Mouse (Mus musculus) CH12.LX (cell line): Measurements from ENCODE around the gene Ryr3. TPM values are rescaled to one million over a fixed set of nuclear protein-coding genes. Genes with fewer than 3 reads are reported as not detected.

Experiments used
- DNase-seq: peaks from one replicate; pipeline ENCODE4 v3.0.0-alpha.2; 2013; ENCODE audit errors: extremely low read depth
- H3K27ac ChIP-seq: 2 replicates; pipeline ENCODE4 v1.5.1; 2012; ENCODE audit warnings: low read depth, mild to moderate bottlenecking, control low read depth, moderate library complexity; ENCODE audit not compliant: insufficient read depth
- H3K27me3 ChIP-seq: replicated peaks from 2 replicates; pipeline ENCODE3; 2012; ENCODE audit warnings: inconsistent platforms
- H3K36me3 ChIP-seq, 2 experiments: replicated peaks in 1 of 2; 2 replicates each; pipeline versions ENCODE3 to v1.6.1; 2012; ENCODE audit warnings: inconsistent platforms in 1 of 2, low read length in 1 of 2, mild to moderate bottlenecking in 1 of 2, mixed read lengths in 1 of 2, moderate library complexity in 1 of 2; ENCODE audit not compliant: control insufficient read depth in 1 of 2, insufficient read depth in 1 of 2
- H3K4me1 ChIP-seq, 2 experiments: 2 replicates each; pipeline ENCODE4 v1.6.1; 2012; ENCODE audit warnings: inconsistent platforms in 1 of 2, moderate library complexity in 1 of 2; ENCODE audit not compliant: insufficient read depth in 2 of 2, control insufficient read depth in 1 of 2
- H3K4me2 ChIP-seq: 2 replicates; pipeline ENCODE4 v1.6.1; 2012; ENCODE audit warnings: low read depth, mild to moderate bottlenecking, control low read depth; ENCODE audit not compliant: poor library complexity, insufficient read depth, severe bottlenecking
- H3K4me3 ChIP-seq, 3 experiments: fragments of 150-350 bp in 1 of 3; sonication (generic) in 1 of 3; replicated peaks in 1 of 3; 2 replicates each; pipeline versions ENCODE3 to v1.5.1; 2011 to 2012; ENCODE audit warnings: low read depth in 2 of 3, low read length in 2 of 3, mild to moderate bottlenecking in 2 of 3, moderate library complexity in 2 of 3, control low read depth in 1 of 3, improper control_type of control experiment in 1 of 3, inconsistent platforms in 1 of 3, mixed read lengths in 1 of 3; ENCODE audit not compliant: poor library complexity in 1 of 3
- H3K79me2 ChIP-seq: replicated peaks from 2 replicates; pipeline ENCODE4 v1.6.1; 2012; ENCODE audit warnings: mild to moderate bottlenecking, moderate library complexity; ENCODE audit not compliant: control insufficient read depth, poor library complexity, insufficient read depth, severe bottlenecking; ENCODE audit errors: extremely low read depth
- H3K9ac ChIP-seq: 2 replicates; pipeline ENCODE4 v1.6.1; 2012; ENCODE audit warnings: low read depth, mild to moderate bottlenecking, control low read depth, moderate library complexity; ENCODE audit not compliant: insufficient read depth
- H3K9me3 ChIP-seq: replicated peaks from 2 replicates; pipeline ENCODE3; 2012; ENCODE audit warnings: low read length, inconsistent platforms, mixed read lengths
- BHLHE40 ChIP-seq: IDR thresholded peaks from 2 replicates; pipeline ENCODE4 v1.6.1; 2011; ENCODE audit warnings: mild to moderate bottlenecking, low read depth, low read length, improper control_type of control experiment
- CHD2 ChIP-seq: IDR thresholded peaks from 2 replicates; pipeline ENCODE4 v1.6.1; 2011; ENCODE audit warnings: low read length, improper control_type of control experiment
- CTCF ChIP-seq, 2 experiments: IDR thresholded peaks in 1 of 2; conservative IDR thresholded peaks in 1 of 2; 2 replicates each; pipeline ENCODE4 v1.5.1; 2011 to 2012; ENCODE audit warnings: low read depth in 2 of 2, low read length in 2 of 2, improper control_type of control experiment in 1 of 2, inconsistent platforms in 1 of 2, mild to moderate bottlenecking in 1 of 2, moderate library complexity in 1 of 2
- E2F4 ChIP-seq: IDR thresholded peaks from 2 replicates; pipeline ENCODE4 v1.6.1; 2011; ENCODE audit warnings: low read depth, low read length, improper control_type of control experiment; ENCODE audit not compliant: insufficient replicate concordance
- ELF1 ChIP-seq: IDR thresholded peaks from 2 replicates; pipeline ENCODE4 v1.6.1; 2014; ENCODE audit warnings: low read depth, mild to moderate bottlenecking, inconsistent platforms, low read length, improper control_type of control experiment
- ETS1 ChIP-seq: conservative IDR thresholded peaks from 2 replicates; pipeline ENCODE4 v1.6.1; 2012; ENCODE audit warnings: low read depth, mild to moderate bottlenecking, inconsistent platforms, low read length, improper control_type of control experiment, moderate library complexity
- HCFC1 ChIP-seq: IDR thresholded peaks from 2 replicates; pipeline ENCODE4 v1.6.1; 2012; ENCODE audit warnings: low read depth, mild to moderate bottlenecking, inconsistent platforms, low read length, improper control_type of control experiment
- IRF4 ChIP-seq: IDR thresholded peaks from 2 replicates; pipeline ENCODE4 v1.6.1; 2014; ENCODE audit warnings: low read depth, mild to moderate bottlenecking, inconsistent platforms, low read length, improper control_type of control experiment
- JUND ChIP-seq: conservative IDR thresholded peaks from 2 replicates; pipeline ENCODE4 v1.6.1; 2011; ENCODE audit warnings: low read depth, low read length, improper control_type of control experiment
- KAT2A ChIP-seq: IDR thresholded peaks from 2 replicates; pipeline ENCODE4 v1.6.1; 2012; ENCODE audit warnings: low read length, improper control_type of control experiment, inconsistent platforms; ENCODE audit not compliant: insufficient replicate concordance
- MAFK ChIP-seq: IDR thresholded peaks from 2 replicates; pipeline ENCODE4 v1.6.1; 2011; ENCODE audit warnings: low read length, improper control_type of control experiment; ENCODE audit not compliant: insufficient replicate concordance
- MAX ChIP-seq: IDR thresholded peaks from 2 replicates; pipeline ENCODE4 v1.6.1; 2011; ENCODE audit warnings: low read length, improper control_type of control experiment
- MAZ ChIP-seq: IDR thresholded peaks from 2 replicates; pipeline ENCODE4 v1.6.1; 2012; ENCODE audit warnings: low read depth, mild to moderate bottlenecking, inconsistent platforms, low read length, improper control_type of control experiment, moderate library complexity
- MEF2A ChIP-seq: IDR thresholded peaks from 2 replicates; pipeline ENCODE4 v1.6.1; 2014; ENCODE audit warnings: low read depth, mild to moderate bottlenecking, inconsistent platforms, low read length, improper control_type of control experiment, borderline replicate concordance
- NRF1 ChIP-seq: IDR thresholded peaks from 2 replicates; pipeline ENCODE4 v1.6.1; 2014; ENCODE audit warnings: low read depth, mild to moderate bottlenecking, inconsistent platforms, low read length, improper control_type of control experiment, moderate library complexity
- POLR2A ChIP-seq: IDR thresholded peaks from 2 replicates; pipeline ENCODE4 v1.6.1; 2011; ENCODE audit warnings: low read depth, mild to moderate bottlenecking, improper control_type of control experiment, low read length
- RAD21 ChIP-seq: IDR thresholded peaks from 2 replicates; pipeline ENCODE4 v1.6.1; 2011; ENCODE audit warnings: low read depth, mild to moderate bottlenecking, low read length, improper control_type of control experiment, moderate library complexity
- SMC3 ChIP-seq: IDR thresholded peaks from 2 replicates; pipeline ENCODE4 v1.6.1; 2011; ENCODE audit warnings: low read depth, low read length, improper control_type of control experiment
- UBTF ChIP-seq: IDR thresholded peaks from 2 replicates; pipeline ENCODE4 v1.6.1; 2012; ENCODE audit warnings: low read depth, mild to moderate bottlenecking, inconsistent platforms, low read length, improper control_type of control experiment, moderate library complexity
- USF2 ChIP-seq: conservative IDR thresholded peaks from 2 replicates; pipeline ENCODE4 v1.6.1; 2011; ENCODE audit warnings: low read depth, low read length, improper control_type of control experiment
- ZC3H11A ChIP-seq: IDR thresholded peaks from 2 replicates; pipeline ENCODE4 v1.6.1; 2012; ENCODE audit warnings: low read depth, mild to moderate bottlenecking, inconsistent platforms, low read length, improper control_type of control experiment
- ZKSCAN1 ChIP-seq: IDR thresholded peaks from 2 replicates; pipeline ENCODE4 v1.6.1; 2012; ENCODE audit warnings: low read depth, inconsistent platforms, low read length, improper control_type of control experiment, borderline replicate concordance
- ZMIZ1 ChIP-seq: IDR thresholded peaks from 2 replicates; pipeline ENCODE4 v1.6.1; 2012; ENCODE audit warnings: low read depth, mild to moderate bottlenecking, inconsistent platforms, low read length, improper control_type of control experiment
- dilution Hi-C: fragments of 300-500 bp; cut with MboI; formaldehyde crosslinking; loops from 2 replicates; pipeline ENCODE4 v1.14.3; 2020; ENCODE audit warnings: low sequenced_read_pairs; ENCODE audit not compliant: extremely low pct_unique_long_range_greater_than_20kb, extremely low pct_ligation_motif_present
- in situ Hi-C: fragments of 300-500 bp; cut with MboI; formaldehyde crosslinking; loops from 3 replicates; pipeline ENCODE4 v1.14.3; 2019; ENCODE audit warnings: low sequenced_read_pairs, low pct_ligation_motif_present, low pct_unique_long_range_greater_than_20kb, mixed read lengths
- polyA plus RNA-seq: library from polyadenylated mRNA; unstranded; fragments of >175 nt; gene quantifications from 2 replicates; pipeline ENCODE4 v1.2.1, GENCODE M21; 2012; ENCODE audit warnings: low read depth; ENCODE audit not compliant: insufficient read length
- total RNA-seq, 2 experiments: library from RNA; depleted of rRNA; stranded (reverse); fragments of 300-350 nt in 1 of 2; fragments of >200 nt in 1 of 2; gene quantifications; 2 replicates each; pipeline ENCODE4 v1.2.3; 2012 to 2014

Ryr3 gene
- total and polyA plus RNA-seq, 3 experiments: 0.08 to 0.40 (median 0.16) TPM

DNA sequence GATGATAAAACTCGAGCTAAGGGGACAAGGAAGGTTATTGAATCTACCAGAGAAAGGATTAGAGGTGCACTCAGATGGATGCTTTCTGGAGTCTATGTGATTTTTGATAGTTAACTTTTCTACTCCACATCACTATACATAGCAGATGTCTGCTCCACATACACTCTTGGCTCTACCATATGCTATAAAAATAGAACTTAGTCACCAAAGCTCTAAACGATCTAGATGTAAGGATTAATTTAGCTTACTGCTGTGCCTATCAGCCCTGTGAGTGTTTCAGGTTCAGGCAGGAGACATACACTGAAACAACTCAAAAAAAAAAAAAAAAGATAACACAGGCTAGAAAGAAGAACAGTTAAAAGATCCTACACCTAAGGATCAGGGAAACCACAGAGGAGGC, 410.9 kb downstream of the Ryr3 start:
- in situ Hi-C loops: no loop called here
- Histone ChIP-seq H3K4me1 (no peaks in the 10 kb centered on the region), H3K9ac (no peak overlapping the region), H3K9me3 (no peaks in the 10 kb centered on the region), H3K79me2 (no peaks in the 10 kb centered on the region), H3K4me3 (no peak overlapping the region), H3K27ac (no peak overlapping the region), H3K36me3 (no peaks in the 10 kb centered on the region), H3K27me3 (no peaks in the 10 kb centered on the region), H3K4me2 (no peak overlapping the region)
- dilution Hi-C loops: no loop called here
- no peak for DNase-seq
- TF ChIP-seq MAX: no peak
- no peak for TF ChIP-seq CHD2
- TF ChIP-seq HCFC1: no peak
- TF ChIP-seq SMC3: no peak
- no peak for TF ChIP-seq UBTF
- no peak for TF ChIP-seq IRF4
- TF ChIP-seq MAZ: no peak
- no peak for TF ChIP-seq BHLHE40
- TF ChIP-seq POLR2A: no peak
- TF ChIP-seq USF2: no peak
- TF ChIP-seq MEF2A: no peak
- TF ChIP-seq MAFK: no peak
- no peak for TF ChIP-seq ETS1
- no peak for TF ChIP-seq KAT2A
- TF ChIP-seq NRF1: no peak
- TF ChIP-seq JUND: no peak
- no peak for TF ChIP-seq E2F4
- no peak for TF ChIP-seq ELF1

GRCm38 (mm10) chr2:112799995-112800353, 416.9 kb downstream of the Ryr3 start:
- H3K4me2 ChIP-seq: peak overlapping the region; percentile 89
- no peak for TF ChIP-seq ZKSCAN1
- peak; percentile 78 to 88 for TF ChIP-seq CTCF (conservative IDR thresholded peaks at IDR 0.05 in 1 of 2, IDR thresholded peaks at IDR 0.05 in 1 of 2; ENCODE audit: low read depth in 2 of 2, low read length in 2 of 2)
- peak; percentile 32; the same call in 1 of the 2 replicates for TF ChIP-seq ZC3H11A
- TF ChIP-seq ZMIZ1: no peak
- no peak for TF ChIP-seq E2F4
- peak; percentile 88 for TF ChIP-seq RAD21
- peak; percentile 81 for TF ChIP-seq SMC3
- TF ChIP-seq NRF1: no peak
- dilution Hi-C loops (no loop called here), in situ Hi-C loops (loop anchor here (25.0 kb wide), 1 partner anchor 487 kb away; the partner anchor contains the start of gene Tmco5b)
- no peaks in the 10 kb centered on the region for H3K9me3 ChIP-seq
- H3K36me3 ChIP-seq: no peaks in the 10 kb centered on the region
- H3K9ac ChIP-seq: no peak overlapping the region
- no peaks in the 10 kb centered on the region for H3K27me3 ChIP-seq
- no peaks in the 10 kb centered on the region for H3K79me2 ChIP-seq
- H3K4me1 ChIP-seq: peaks cover 0 to 6% of the 10 kb centered on the region in 2 experiments; a peak in 1 of 4 replicates
- H3K27ac ChIP-seq: no peak overlapping the region
- DNase-seq: peak; percentile 70
- no peak overlapping the region for H3K4me3 ChIP-seq
